Mouse (Mus musculus) lung, adult 2 months (tissue): ENCODE data around the gene Ilk. TPM values are rescaled to one million over a fixed set of nuclear protein-coding genes. Genes with fewer than 3 reads are reported as not detected.
"Not testable (repeated sequence)": the region's sequence is repeated elsewhere in the genome, so short reads cannot be mapped to it uniquely, and the experiment has no call there.

Experiments
- DNase-seq: peaks from one replicate; pipeline ENCODE4 v3.0.0; 2022
- H3K4me1 ChIP-seq: fragments of 200-500 bp; 2 replicates; pipeline ENCODE4 v1.6.1; 2011; ENCODE audit warnings: low read length; ENCODE audit not compliant: control insufficient read depth, insufficient read depth
- H3K4me3 ChIP-seq: fragments of 200-500 bp; replicated peaks from 2 replicates; pipeline ENCODE3; 2011; ENCODE audit warnings: low read depth, mild to moderate bottlenecking, control low read depth, low read length; ENCODE audit errors: extremely low read depth
- CTCF ChIP-seq: fragments of 200-500 bp; IDR thresholded peaks from 2 replicates; pipeline ENCODE4 v1.5.1; 2011; ENCODE audit warnings: mild to moderate bottlenecking, low read length, control low read depth; ENCODE audit not compliant: insufficient read depth
- POLR2A ChIP-seq: fragments of 200-500 bp; IDR thresholded peaks from 2 replicates; pipeline ENCODE4 v1.6.1; 2011; ENCODE audit warnings: low read depth, mild to moderate bottlenecking, control low read depth, low read length, borderline replicate concordance; ENCODE audit errors: extremely low read depth
- WGBS: fragments of 180-500 bp; shearing (Covaris S2); methylation state at CpG from one replicate; pipeline ENCODE4 v1.1.7; 2018; 5-methylcytosine and 5-hydroxymethylcytosine counted together
- polyA plus RNA-seq: library from polyadenylated mRNA; depleted of rRNA; stranded (reverse); fragments of >200 nt; gene quantifications from 2 replicates; pipeline ENCODE4 v1.2.3, GENCODE M21; 2012

Gene Ilk
- polyA plus RNA-seq, 1 experiment = 195 TPM

GRCm38 (mm10) chr7:105743246-105743925, 7.0 kb downstream of the Ilk start:
- peak; percentile 17; the same call in 1 of the 2 replicates for TF ChIP-seq POLR2A
- WGBS = 31% methylated on average over 20 of the region's 20 CpGs
- DNase-seq = not testable (repeated sequence)
- Histone ChIP-seq H3K4me3 (peak overlapping the region; percentile 66), H3K4me1 (peaks cover 13% of the 10 kb centered on the region)

GRCm38 (mm10) chr7:105743926-105744590, 7.7 kb downstream of the Ilk start, which contains the start of gene Taf10:
Taf10 (minus strand) TSS chr7:105744361.
- peak; percentile 11; the same call in 1 of the 2 replicates for TF ChIP-seq CTCF
- peak; percentile 45; the same call in 1 of the 2 replicates for TF ChIP-seq POLR2A
- Histone ChIP-seq H3K4me3 (peak within 1 kb of the TSS; percentile 66), H3K4me1 (peaks cover 10% of the 10 kb centered on the region)
- DNase-seq = peak; percentile 85
- under 1% methylated on average over 67 of the region's 67 CpGs for WGBS

- WGBS = 56% methylated on average over 2 of the region's 2 CpGs
- TF ChIP-seq POLR2A (no peak), CTCF (no peak)
- Histone ChIP-seq H3K4me3 (no peak overlapping the region), H3K4me1 (peaks cover 11% of the 10 kb centered on the region)
- no peak for DNase-seq
Measured at GRCm38 (mm10) chr7:105747776-105748175, 11.4 kb downstream of the Ilk start.

GRCm38 (mm10) chr7:105751491-105752433, 15.4 kb downstream of the Ilk start, which contains the start of gene Tpp1:
Tpp1 (minus strand) TSS chr7:105752235.
- Histone ChIP-seq H3K4me3 (peak within 1 kb of the TSS; percentile 95), H3K4me1 (0 out of 2 replicates have a peak, but pooled peaks cover 7% of the 10 kb centered on the region)
- 15% methylated on average over 20 of the region's 20 CpGs for WGBS
- TF ChIP-seq CTCF (no peak), POLR2A (peak; percentile 42; the same call in 1 of the 2 replicates)
- peak; percentile 89 for DNase-seq

GRCm38 (mm10) chr7:105752716-105753115, 16.3 kb downstream of the Ilk start:
- H3K4me3 ChIP-seq = no peak overlapping the region
- 0 out of 2 replicates have a peak, but pooled peaks cover 7% of the 10 kb centered on the region for H3K4me1 ChIP-seq
- TF ChIP-seq POLR2A (no peak), CTCF (no peak)
- no peak for DNase-seq
- WGBS = 89% methylated on average over 2 of the region's 2 CpGs

GRCm38 (mm10) chr7:105753281-105753680, 16.9 kb downstream of the Ilk start:
- TF ChIP-seq CTCF (no peak), POLR2A (no peak)
- Histone ChIP-seq H3K4me3 (no peak overlapping the region), H3K4me1 (0 out of 2 replicates have a peak, but pooled peaks cover 7% of the 10 kb centered on the region)
- no peak for DNase-seq
- 93% methylated on average over 10 of the region's 10 CpGs for WGBS

- Histone ChIP-seq H3K4me1 (no peaks in the 10 kb centered on the region), H3K4me3 (no peak overlapping the region)
- TF ChIP-seq CTCF (no peak), POLR2A (no peak)
- DNase-seq = no peak
- WGBS = 63% methylated on average over 51 of the region's 51 CpGs
Measured at GRCm38 (mm10) chr7:105761813-105762484, 25.6 kb downstream of the Ilk start.

- WGBS = 66% methylated on average over 55 of the region's 55 CpGs
Measured at GRCm38 (mm10) chr7:105762517-105763270, 26.3 kb downstream of the Ilk start.

More at GRCm38 (mm10) chr7:105762517-105763270, 26.3 kb downstream of the Ilk start:
- TF ChIP-seq POLR2A (no peak), CTCF (no peak)
- Histone ChIP-seq H3K4me1 (peaks cover 4% of the 10 kb centered on the region; the same call in 1 of the 2 replicates), H3K4me3 (no peak overlapping the region)
- no peak for DNase-seq
